Mouse (Mus musculus): ENCODE data around the gene Snx18. TPM values are rescaled to one million over a fixed set of nuclear protein-coding genes. Genes with fewer than 3 reads are reported as not detected.

Gene Snx18
- polyA plus RNA-seq, 1 experiment from 2014 or later: 22.4 TPM

DNA sequence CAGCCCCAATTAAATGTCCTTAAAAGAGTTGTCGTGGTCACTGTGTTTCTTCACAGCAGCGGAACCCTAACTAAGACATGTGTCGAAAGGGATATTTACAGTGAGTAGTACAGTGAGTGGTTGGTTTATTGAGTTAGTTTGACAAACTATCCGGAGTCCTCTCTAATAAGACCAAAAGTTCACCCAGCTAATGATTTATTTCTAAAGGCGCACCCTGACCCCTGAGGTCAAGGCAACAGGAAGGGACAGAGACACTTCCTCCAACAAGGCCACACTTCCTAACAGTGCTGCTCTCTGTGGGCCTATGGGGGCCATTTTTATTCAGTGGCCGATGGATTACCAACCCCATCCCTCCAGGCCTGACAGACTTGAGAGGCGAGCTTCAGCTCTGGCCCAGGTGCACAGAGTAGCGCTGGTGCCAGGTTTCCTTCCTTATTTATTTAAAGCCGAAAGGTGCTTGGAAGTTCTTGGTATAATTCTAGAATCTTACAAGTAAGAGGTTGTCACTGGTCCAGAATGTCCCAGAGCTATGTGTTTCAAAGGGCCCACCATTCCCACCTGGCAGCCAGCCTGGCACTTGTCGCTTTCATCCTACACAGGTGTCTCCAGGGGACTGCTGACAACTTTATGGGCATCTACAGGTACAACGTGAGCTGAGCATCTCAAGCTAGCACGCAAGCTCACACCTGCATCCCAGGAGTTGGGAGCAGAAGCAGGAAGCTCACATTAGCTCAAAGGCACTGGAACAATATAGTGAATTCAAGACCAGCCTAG, 16.3 kb downstream of the Snx18 start:
- 93% methylated on average over 12 of the region's 12 CpGs for WGBS
- Histone ChIP-seq H3K36me3 (peaks cover 10% of the 10 kb centered on the region), H3K4me1 (peaks cover 73% of the 10 kb centered on the region), H3K4me3 (no peak overlapping the region), H3K27me3 (ENCODE audit: insufficient read depth, poor library complexity, severe bottlenecking) (no peaks in the 10 kb centered on the region), H3K9me3 (no peaks in the 10 kb centered on the region), H3K27ac (no peak overlapping the region)
- no peak for DNase-seq (ENCODE audit: low spot score)

DNA sequence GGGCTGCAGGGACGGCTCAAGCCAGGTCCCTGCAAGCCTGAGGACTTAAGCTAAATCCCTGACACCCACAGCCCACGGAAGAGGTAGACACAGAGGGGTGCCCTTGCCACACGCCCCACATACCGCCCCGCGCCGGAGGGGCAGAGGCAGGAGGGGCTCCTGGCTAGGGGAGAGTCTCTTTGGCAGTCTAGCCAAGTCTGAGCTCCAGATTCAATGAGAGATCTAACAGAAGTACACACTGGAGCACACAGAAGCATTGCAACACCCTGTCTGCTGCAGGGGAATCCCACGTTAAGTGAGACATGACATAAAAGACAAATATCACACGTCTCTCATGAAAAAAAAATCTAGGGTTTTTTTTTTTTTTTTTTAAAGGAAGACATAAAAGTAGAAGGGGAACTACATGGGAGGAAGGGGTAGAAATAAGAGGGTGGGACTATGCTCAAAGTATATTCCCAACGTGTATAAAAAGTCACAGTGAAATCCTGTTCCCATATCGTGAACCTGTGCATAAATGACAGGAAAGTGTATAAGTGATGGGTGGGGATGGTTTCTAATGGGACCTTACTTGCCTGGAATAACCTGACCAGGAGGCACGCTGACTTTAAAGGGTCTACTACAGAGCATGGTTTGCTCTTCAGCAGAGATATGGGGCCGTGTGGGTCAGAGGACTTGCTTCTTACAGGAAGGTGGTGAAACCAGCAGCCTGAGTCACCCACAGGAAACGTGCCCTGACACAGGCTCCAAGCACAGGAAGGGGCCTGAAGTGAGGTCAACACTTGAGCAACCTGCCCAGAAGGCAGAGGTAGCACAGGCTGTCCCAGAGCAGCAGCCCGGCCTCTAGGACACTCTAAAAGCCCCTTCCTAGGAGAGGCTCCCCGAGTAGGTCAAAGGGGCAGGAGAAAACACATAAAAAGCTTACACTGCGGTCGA, 17.6 kb downstream of the Snx18 start:
- Histone ChIP-seq H3K36me3 (peaks cover 10% of the 10 kb centered on the region), H3K9me3 (no peaks in the 10 kb centered on the region), H3K27ac (no peak overlapping the region), H3K27me3 (ENCODE audit: insufficient read depth, poor library complexity, severe bottlenecking) (no peaks in the 10 kb centered on the region), H3K4me1 (peaks cover 77% of the 10 kb centered on the region), H3K4me3 (no peak overlapping the region)
- no peak for DNase-seq (ENCODE audit: low spot score)
- WGBS: 85% methylated on average over 18 of the region's 18 CpGs

DNA sequence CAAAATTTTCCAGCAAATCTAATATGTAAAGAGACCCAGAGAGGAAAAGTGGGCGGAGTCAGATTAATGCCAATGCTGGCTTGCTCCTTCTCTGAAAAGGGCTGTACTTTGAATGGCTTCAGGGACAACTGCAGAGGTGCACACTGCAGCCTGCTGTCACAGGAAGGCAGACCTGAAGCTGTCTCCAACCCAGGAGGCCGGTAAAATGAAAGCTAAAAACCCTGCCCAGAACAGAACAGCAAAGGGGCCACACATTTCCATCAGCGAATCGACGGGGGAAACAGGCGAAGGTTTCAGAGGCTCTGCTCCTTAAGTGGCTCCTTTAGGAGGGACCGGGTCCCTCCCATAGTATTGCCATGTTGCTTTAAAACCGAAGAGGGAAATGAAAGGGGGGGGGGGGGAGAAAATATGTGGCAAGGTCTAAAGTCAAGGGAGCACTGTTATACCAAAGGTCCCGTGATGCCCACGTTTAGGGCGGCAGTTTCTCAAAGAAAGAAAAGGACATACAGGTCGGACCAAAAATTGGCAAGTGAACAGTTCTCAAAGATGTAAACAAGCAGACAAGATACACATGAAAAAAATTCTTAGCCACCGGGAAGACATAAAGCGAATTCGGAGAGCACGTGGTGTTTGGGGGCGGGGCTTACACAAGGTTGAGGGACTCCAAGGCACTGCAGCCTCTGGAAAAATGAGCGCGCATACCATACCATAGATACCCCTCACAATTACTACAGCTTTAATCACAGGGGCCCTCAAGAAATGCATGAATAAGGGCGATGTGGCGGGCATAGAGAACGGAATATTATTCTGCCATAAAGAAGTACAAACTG, 18.4 kb downstream of the Snx18 start:
- H3K36me3 ChIP-seq: peaks cover 10% of the 10 kb centered on the region
- no peaks in the 10 kb centered on the region for H3K9me3 ChIP-seq
- DNase-seq (ENCODE audit: low spot score): no peak
- 86% methylated on average over 22 of the region's 22 CpGs for WGBS
- H3K27ac ChIP-seq: no peak overlapping the region
- peaks cover 78% of the 10 kb centered on the region for H3K4me1 ChIP-seq
- no peaks in the 10 kb centered on the region for H3K27me3 ChIP-seq (ENCODE audit: insufficient read depth, poor library complexity, severe bottlenecking)
- H3K4me3 ChIP-seq: no peak overlapping the region

DNA sequence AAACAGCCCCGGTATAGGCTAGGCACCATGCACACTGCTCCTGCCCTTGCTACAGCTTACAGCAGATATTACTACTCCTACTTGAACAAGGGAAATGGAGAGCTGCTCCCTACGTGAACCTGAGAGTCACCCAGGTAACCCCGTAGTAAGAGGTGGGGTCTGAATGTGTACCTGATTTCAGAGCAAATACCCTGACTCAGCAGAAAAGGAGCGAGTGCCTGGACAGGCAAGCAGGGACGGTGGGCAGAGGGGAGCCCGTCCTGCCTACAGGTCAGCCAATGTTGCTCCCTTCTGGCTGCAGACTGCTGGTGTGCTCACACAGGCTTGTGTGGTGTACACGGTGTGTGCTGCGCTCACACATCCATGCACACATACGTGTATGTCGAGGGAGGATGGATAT, 20.7 kb downstream of the Snx18 start:
- peaks cover 55% of the 10 kb centered on the region for H3K4me1 ChIP-seq
- DNase-seq (ENCODE audit: low spot score): no peak
- H3K27ac ChIP-seq: no peak overlapping the region
- no peaks in the 10 kb centered on the region for H3K9me3 ChIP-seq
- H3K27me3 ChIP-seq (ENCODE audit: insufficient read depth, poor library complexity, severe bottlenecking): no peaks in the 10 kb centered on the region
- H3K4me3 ChIP-seq: no peak overlapping the region
- 81% methylated on average over 10 of the region's 10 CpGs for WGBS
- peaks cover 25% of the 10 kb centered on the region for H3K36me3 ChIP-seq

DNA sequence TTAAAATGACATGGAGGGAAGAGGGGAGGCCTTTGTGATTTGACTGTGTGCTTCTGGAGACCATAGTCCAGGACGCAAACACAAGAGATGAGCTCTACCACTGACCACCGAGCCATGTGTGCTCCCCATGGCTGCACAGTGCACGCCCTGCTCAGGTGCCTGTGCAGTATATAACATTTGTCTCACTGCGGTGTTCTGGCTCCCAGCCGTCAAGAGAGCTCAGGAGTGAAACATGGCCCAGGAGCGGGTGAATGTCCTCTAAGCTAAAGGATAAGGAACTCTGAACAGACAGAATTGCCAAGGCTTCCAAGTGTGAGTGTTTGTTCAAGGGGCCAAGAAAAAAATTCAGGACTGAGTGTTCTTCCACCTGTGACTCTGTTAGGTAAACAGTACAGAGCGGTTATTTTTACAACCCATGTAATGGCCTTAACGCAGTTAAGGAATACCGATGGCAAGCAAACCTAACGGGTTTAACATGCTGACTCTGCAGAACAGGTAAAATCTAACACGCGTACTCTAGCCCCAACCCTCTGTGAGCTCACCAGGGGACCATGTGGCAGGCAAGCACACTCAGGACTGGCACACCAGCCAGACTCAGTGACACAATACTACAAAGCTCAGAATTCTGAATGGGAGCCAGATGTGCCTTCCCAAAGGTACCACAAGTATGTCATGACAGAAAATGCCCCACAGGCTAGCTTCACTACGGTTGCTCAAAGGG, 21.4 kb downstream of the Snx18 start:
- H3K4me1 ChIP-seq: peaks cover 49% of the 10 kb centered on the region
- DNase-seq (ENCODE audit: low spot score): no peak
- peaks cover 23% of the 10 kb centered on the region for H3K36me3 ChIP-seq
- H3K27ac ChIP-seq: no peak overlapping the region
- H3K27me3 ChIP-seq (ENCODE audit: insufficient read depth, poor library complexity, severe bottlenecking): no peaks in the 10 kb centered on the region
- 79% methylated on average over 13 of the region's 13 CpGs for WGBS
- H3K9me3 ChIP-seq: no peaks in the 10 kb centered on the region
- H3K4me3 ChIP-seq: no peak overlapping the region

DNA sequence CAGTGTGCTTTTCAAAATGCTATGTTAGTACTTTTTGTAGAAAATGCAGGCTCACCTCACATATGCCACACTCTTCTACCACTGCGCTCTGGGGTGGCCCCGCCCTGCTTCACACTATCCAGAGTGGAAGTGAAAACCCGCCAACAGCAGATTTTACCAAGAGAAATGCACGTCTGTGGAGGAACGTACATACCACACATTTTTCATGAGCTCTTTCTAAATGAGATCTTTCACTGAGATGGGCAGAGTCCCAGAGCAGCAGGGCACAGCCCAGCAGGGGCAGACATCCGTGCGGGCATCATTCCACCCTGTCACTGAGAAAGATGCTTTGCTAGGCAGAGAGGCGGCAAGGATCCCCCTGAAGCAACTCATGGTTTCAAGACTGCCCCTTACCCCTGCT, 22.4 kb downstream of the Snx18 start:
- no peaks in the 10 kb centered on the region for H3K27me3 ChIP-seq (ENCODE audit: insufficient read depth, poor library complexity, severe bottlenecking)
- no peak for DNase-seq (ENCODE audit: low spot score)
- H3K4me1 ChIP-seq: peaks cover 46% of the 10 kb centered on the region
- H3K27ac ChIP-seq: 0 out of 2 replicates have a peak overlapping the region, but pooled peaks have one; percentile 36
- no peak overlapping the region for H3K4me3 ChIP-seq
- H3K36me3 ChIP-seq: peaks cover 25% of the 10 kb centered on the region
- WGBS: 64% methylated on average over 8 of the region's 8 CpGs
- no peaks in the 10 kb centered on the region for H3K9me3 ChIP-seq

DNA sequence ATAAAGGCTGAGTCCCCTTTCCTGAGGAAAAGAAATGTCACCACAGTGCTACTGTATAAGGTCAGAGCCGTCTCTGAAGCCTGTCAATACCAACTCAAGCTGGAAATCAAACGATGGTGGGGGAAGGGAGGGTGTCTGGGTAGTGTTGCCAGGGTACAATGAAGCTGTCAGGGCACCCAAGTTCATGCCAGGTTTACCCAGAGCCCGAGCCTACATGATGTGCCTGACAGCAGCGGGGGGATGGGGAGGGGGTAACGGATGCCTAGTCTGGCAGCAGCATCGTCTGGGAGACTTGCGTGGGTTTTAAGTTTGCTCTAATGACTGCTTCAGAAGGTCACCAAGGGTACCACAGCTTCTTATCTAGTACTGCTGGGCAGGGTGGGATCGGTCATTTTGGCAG, 23.1 kb downstream of the Snx18 start:
- H3K36me3 ChIP-seq: peaks cover 32% of the 10 kb centered on the region
- H3K9me3 ChIP-seq: no peaks in the 10 kb centered on the region
- H3K4me3 ChIP-seq: no peak overlapping the region
- 45% methylated on average over 8 of the region's 8 CpGs for WGBS
- DNase-seq (ENCODE audit: low spot score): no peak
- H3K27me3 ChIP-seq (ENCODE audit: insufficient read depth, poor library complexity, severe bottlenecking): no peaks in the 10 kb centered on the region
- H3K27ac ChIP-seq: peak overlapping the region; percentile 12; the same call in 1 of the 2 replicates
- peaks cover 42% of the 10 kb centered on the region for H3K4me1 ChIP-seq

DNA sequence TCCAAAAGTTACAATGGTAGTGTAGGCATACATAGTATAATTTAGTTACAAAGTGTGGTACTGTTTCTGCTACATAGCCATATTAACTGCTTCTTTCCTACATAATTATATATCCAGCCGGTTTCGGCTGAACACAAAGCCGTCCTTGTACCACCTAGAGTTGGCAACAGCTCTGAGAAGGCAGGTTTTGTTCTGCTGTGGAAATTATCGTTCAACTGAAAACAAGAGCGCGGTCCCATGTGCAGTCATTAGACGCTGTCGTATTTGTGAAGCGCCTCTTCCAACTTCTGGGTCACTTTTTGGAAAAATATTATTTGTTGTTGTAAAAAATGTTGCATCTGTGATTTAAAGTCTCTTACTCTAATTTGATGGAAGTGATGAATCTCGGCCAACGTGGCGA, 24.0 kb downstream of the Snx18 start:
- 94% methylated on average over 12 of the region's 12 CpGs for WGBS
- Histone ChIP-seq H3K4me3 (no peak overlapping the region), H3K36me3 (peaks cover 34% of the 10 kb centered on the region), H3K4me1 (peaks cover 35% of the 10 kb centered on the region), H3K9me3 (no peaks in the 10 kb centered on the region), H3K27me3 (ENCODE audit: insufficient read depth, poor library complexity, severe bottlenecking) (no peaks in the 10 kb centered on the region), H3K27ac (no peak overlapping the region)
- DNase-seq (ENCODE audit: low spot score): no peak

DNA sequence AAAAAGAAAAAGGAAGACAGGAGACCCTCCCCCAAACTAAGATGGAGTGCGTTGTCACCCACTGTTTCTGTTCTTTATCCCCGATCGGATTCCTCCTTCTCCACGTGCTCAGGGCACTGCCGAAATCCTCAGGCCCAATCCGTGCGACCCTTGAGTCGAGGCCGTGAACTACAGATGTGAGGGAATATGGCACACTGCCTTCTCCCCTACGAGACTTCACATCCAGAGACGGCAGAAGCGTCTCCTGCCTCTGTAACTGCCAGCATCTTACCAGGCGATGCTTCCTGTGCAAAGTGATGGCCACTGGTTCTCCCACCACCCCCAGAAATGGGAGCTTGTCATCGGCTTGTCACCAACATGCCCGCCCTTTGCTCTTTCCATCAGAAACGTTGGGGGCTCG, 24.7 kb downstream of the Snx18 start:
- peaks cover 34% of the 10 kb centered on the region for H3K36me3 ChIP-seq
- no peak for DNase-seq (ENCODE audit: low spot score)
- no peaks in the 10 kb centered on the region for H3K27me3 ChIP-seq (ENCODE audit: insufficient read depth, poor library complexity, severe bottlenecking)
- WGBS: 85% methylated on average over 17 of the region's 17 CpGs
- H3K9me3 ChIP-seq: no peaks in the 10 kb centered on the region
- H3K4me1 ChIP-seq: peaks cover 33% of the 10 kb centered on the region
- H3K4me3 ChIP-seq: no peak overlapping the region
- no peak overlapping the region for H3K27ac ChIP-seq

DNA sequence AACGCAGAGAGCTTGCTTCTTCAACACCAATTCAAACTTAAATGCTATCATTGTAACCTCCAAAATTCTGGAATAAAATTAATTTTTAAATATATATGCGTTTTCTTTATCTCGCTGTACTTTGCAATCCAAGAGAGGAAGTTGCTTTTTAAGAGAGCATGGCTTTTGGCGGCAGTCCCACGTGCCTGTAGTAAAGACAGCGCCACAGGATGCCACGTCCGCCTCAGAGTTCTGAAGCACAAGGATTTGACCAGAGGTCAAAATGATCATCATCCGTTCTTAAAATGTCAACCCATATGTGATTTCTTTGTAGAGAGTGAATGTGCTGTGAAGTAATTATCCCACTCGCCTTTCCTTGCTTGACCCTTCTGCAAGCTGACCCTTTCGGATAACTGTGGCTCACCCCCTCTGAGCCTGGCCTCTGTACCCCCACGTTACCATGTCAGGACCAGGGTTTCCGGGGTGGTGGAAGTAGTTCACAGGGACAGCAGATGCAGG, 25.6 kb downstream of the Snx18 start:
- H3K4me3 ChIP-seq: no peak overlapping the region
- peaks cover 34% of the 10 kb centered on the region for H3K36me3 ChIP-seq
- peaks cover 33% of the 10 kb centered on the region for H3K4me1 ChIP-seq
- H3K27ac ChIP-seq: no peak overlapping the region
- H3K27me3 ChIP-seq (ENCODE audit: insufficient read depth, poor library complexity, severe bottlenecking): no peaks in the 10 kb centered on the region
- no peaks in the 10 kb centered on the region for H3K9me3 ChIP-seq
- no peak for DNase-seq (ENCODE audit: low spot score)
- 88% methylated on average over 13 of the region's 13 CpGs for WGBS

DNA sequence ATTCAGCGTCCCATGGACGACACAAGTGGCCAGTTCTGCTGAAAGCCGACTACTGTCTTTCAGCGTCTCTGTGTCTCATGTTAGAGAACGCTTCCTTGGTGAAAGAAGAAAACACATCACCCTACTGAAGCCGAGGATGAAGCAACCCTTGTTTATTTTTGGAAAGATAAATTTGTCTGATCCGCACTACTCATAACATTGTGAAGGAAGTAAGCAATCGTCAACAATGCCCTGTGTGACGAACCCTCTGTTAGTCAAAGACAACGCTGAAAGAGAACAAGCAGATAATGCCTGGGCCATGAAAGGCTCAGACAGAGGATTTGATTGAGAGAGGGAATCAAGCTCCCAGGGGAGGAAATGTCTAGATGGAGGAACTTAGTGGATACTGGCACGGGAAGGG, 27.0 kb downstream of the Snx18 start:
- Histone ChIP-seq H3K9me3 (no peaks in the 10 kb centered on the region), H3K27ac (no peak overlapping the region), H3K36me3 (peaks cover 34% of the 10 kb centered on the region), H3K27me3 (ENCODE audit: insufficient read depth, poor library complexity, severe bottlenecking) (no peaks in the 10 kb centered on the region), H3K4me3 (no peak overlapping the region), H3K4me1 (peaks cover 31% of the 10 kb centered on the region)
- 72% methylated on average over 11 of the region's 11 CpGs for WGBS
- no peak for DNase-seq (ENCODE audit: low spot score)

DNA sequence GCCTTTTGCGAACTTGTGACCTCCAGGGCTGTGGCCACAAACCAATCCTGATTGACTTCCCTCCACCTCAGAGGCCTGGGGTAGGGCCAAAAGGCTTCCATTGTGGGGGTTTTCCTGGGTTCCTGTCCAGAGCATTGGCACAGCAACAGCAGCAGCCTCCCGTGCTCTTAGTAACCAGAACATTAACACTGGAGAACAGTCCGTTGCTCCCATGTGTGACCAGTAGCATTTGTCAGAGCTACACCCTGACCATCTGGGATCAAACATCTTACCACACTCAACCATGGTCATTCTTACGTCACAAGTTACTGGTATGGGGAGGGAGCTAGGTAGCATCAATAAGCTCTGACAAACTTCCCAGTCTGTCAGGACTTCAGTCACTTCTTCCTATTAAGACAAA, 28.1 kb downstream of the Snx18 start:
- H3K36me3 ChIP-seq: peaks cover 34% of the 10 kb centered on the region
- peaks cover 20% of the 10 kb centered on the region for H3K4me1 ChIP-seq
- H3K27me3 ChIP-seq (ENCODE audit: insufficient read depth, poor library complexity, severe bottlenecking): no peaks in the 10 kb centered on the region
- no peak overlapping the region for H3K4me3 ChIP-seq
- H3K9me3 ChIP-seq: no peaks in the 10 kb centered on the region
- no peak overlapping the region for H3K27ac ChIP-seq
- 94% methylated on average over 4 of the region's 4 CpGs for WGBS
- no peak for DNase-seq (ENCODE audit: low spot score)

Measured in heart, embryonic 10.5 days (tissue).